Mouse (Mus musculus) embryonic fibroblast, embryonic 13.5 days (primary cell): Measurements from ENCODE around the gene Vmn1r47.

Source experiments
- CTCF ChIP-seq: IDR thresholded peaks from 2 replicates; pipeline ENCODE4 v1.5.1; 2011; ENCODE audit warnings: mild to moderate bottlenecking, control low read depth, low read length, moderate library complexity, borderline replicate concordance; ENCODE audit not compliant: insufficient read depth
- POLR2A ChIP-seq: IDR thresholded peaks from 2 replicates; pipeline ENCODE4 v1.6.1; 2011; ENCODE audit warnings: low read depth, mild to moderate bottlenecking, control low read depth, low read length, moderate library complexity

- no peak for TF ChIP-seq CTCF
- no peak for TF ChIP-seq POLR2A
Measured at GRCm38 (mm10) chr6:89969013-89969412, 46.9 kb upstream of the Vmn1r47 start, which contains the start of gene Vmn1r46.
